Mouse (Mus musculus): Measurements from ENCODE around the gene Obscn. TPM values are rescaled to one million over a fixed set of nuclear protein-coding genes. Genes with fewer than 3 reads are reported as not detected.
A peak's percentile ranks its signal among the peaks of the same experiment; 100 is the strongest.

Gene Obscn
- total RNA-seq, 4 experiments from 2014 or later = 1.5 to 2.2 (median 1.6) TPM

DNA sequence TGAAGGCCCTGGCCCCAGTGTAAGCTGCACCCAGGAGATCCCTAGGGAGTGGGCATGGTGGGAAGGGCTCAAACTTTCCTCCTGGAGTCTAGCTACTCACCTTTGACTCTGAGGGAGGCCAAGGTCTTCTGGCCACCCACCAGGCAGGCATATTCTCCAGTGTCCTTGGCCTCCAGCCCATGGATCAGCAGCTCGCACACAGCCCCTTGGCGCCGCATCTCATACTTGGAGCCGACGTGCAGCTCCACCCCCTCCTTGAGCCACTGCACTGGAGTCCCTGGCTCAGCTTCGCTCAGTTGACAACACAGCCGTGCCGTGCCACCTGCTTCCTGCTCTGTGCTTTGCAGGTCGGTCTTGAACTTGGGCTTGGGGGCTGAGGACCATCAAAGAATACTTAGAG is 85.2 kb downstream of the Obscn start:
- DNase-seq = peak; percentile 4

DNA sequence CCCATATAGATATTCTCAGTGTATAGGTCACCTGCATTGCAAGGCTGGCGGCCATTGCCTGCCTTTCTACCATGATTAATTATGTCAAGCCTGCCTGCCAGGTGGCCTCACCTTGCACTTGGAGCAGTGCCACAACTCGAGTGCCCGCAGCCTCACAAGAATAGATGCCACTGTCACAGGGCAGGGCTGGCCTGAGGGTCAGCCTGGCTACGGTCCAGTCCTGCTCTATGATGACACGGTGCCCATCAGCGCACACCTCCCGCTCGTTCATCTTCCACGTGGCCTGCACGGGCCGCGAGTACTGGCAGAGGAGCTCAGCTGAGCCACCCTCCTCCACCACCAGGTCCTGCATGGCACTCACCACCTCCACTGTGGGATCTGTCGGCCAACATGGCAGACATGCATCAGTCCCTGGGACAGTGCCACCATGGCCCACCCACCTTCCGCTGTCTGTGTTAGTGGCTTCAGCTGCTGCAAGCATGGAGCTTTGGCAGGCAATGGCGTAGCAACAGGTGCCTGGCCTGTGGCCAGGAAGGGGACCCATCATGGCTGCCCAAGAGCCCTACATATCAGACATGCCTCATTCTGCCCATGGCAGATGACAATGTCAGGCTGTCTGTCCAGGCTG is 91.4 kb downstream of the Obscn start:
- DNase-seq = no peak

DNA sequence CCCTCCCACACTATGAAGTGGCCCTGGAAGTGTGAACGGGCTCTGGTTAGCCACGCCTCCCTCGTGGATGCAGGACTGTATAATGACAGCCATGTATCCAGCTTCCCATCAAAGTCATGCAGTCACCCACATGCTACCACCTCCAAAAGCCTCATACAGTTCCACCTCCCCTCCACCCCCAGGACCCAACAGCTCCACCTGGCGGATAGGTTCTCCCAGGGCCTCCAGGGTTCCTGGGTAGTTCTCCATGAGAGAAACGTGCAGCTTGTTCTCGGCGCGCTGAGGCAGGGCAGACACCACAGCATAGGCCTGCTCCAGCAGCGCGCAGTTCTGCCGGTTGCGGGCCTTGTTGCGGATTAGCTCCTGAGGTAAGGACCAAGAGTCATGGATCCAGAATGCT is 107.2 kb downstream of the Obscn start:
- no peak for DNase-seq

DNA sequence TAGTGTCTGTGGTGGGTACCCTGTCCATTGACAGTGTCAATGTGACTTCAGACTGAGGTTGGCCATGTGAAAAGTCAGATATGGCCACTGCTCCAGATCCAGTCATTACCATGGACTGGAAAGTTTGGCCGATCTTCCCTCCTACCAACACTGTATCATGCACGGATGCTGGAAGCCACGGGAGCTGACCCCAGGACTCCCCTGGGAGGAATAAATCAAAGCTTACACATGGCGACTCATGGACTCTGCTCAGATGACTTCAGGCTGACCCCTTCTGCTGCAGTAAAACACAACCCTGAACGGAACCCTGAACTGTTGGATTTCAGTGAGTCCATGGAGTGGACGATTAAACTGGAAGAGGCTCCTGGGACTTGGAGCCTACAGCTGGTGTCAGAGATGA is 109.8 kb downstream of the Obscn start:
- no peak for DNase-seq

DNA sequence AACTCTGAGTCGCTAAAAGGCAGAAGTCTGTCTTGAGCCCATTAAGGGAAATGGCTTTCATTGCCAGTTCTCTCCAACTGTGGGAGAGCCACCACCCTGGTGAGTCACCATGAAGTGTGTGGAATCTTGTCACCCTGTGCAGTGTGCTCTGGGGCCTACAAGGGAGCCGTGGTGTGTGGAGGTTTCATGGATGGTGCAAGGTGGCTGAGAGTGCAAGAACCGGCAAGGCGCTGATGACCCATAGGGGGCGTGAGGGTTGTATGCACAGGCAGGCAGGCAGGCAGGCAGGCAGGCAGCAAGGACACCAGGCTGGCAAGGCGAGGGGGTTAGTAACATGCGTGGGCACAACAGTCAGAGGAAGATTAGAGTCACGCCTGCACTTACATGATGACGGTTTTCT is 121.2 kb downstream of the Obscn start:
- peak; percentile 24 for DNase-seq

DNA sequence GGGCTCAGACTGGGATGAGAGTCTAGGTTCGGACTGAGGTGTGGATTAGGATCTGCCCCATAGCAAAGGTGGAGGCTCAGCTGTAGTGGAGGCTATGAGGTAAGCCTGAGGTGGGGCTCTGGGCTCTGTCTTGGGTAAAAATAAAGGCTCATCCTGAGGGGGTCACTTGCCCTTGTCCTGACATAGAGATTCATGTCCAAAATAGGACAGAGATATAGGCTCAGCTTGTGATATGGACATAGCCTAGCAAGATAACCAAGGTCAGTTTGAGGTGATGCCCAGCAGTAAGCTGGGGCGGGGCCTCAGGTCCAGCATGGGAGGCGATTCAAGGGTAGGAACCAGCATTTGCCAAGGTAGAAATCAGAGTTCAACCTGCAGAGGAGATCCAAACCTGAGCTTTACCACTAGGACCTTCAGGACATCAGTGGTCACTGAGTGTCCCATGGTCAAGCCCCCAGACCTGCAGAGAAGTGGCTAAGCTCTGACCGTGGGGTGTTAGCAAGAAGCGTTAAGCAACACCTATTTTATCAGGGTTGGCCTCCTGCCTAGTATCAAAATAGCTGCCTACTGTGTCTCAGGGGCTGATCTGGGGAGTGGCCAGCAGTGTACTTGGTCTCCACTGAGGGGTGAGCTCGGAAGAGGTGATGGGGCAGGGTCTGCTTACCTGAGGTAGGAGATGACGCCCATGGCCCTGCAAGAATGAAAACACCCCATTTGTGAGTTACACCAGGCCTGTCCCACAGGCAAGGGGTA is 133.7 kb downstream of the Obscn start:
- no peak for DNase-seq

DNA sequence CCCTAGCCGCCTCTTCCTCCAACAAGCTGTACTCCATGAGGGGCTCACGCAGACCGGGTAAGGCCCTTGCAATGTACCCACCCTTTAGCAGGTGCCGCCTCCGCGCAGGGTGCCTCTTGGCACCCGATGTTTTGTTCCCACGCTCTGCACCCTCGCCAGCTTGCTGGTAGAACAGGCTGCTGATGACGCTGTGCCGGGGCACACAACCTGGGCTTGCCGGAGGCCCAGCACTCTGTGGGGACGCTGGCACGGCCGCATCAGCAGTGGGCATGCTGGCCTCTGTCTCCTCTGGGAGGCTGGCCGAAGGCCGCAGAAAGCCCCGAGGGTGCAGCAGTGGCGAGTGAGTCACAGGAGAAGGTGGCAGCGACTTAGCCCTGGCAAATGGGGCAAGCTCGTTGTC is 135.6 kb downstream of the Obscn start:
- DNase-seq = no peak

DNA sequence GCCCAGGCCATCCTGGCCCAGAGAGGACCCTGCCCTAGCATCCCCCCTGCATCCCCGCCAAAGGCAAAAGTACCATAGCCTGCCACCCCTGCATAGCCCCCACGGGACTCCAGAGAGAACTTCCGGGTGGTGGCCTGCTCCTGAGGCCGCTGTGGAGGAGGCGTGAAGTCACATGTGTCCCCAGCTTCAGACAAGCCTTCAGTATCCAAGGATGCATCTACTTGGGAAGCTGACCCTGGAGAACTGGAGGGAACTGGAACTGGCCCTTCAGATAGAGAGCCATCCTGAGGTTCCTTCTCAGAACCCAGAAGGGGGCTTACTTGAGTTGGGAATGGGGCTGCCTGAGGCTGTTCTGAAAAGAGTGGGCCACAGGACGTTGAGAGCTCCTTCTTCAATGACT is 136.4 kb downstream of the Obscn start:
- no peak for DNase-seq

DNA sequence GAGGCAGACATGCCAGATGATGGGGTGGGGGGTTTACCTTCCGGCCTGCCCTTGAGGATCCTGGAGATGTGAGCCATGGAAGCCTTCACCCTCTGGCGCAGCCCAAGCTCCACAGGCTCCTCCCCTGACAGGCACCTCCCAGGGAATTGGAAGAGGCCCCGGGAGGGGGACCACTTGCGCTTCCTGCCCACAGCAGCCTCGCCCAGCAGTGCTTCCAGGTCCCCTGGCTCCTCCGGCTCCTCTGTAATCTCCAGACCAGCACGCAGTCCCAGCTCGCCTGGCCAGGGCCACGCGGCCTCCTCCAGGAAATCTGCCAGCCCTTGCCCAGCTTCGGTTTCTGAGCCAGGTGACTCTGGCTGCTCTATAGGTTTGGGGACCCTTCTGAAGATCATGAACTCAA is 137.0 kb downstream of the Obscn start:
- DNase-seq = no peak

DNA sequence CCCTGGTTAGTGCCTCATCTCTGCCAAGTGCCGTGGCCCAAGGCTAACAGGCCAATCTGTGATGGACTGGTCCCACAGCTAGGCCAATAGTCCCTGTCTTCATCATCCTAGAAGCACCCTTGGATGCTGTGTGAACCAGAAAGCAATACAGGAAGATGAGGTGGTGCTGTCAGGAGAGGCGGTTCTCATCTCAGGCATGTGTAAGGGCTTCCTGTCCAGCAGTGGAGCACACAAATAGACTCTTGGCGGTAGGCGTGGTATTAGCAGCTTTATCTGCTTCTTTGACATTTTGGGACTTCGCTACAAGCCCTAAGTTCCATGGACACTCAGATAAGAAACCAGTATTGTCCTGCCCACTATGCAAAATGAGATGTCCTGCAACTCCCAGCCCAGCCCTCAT is 138.7 kb downstream of the Obscn start:
- no peak for DNase-seq

DNA sequence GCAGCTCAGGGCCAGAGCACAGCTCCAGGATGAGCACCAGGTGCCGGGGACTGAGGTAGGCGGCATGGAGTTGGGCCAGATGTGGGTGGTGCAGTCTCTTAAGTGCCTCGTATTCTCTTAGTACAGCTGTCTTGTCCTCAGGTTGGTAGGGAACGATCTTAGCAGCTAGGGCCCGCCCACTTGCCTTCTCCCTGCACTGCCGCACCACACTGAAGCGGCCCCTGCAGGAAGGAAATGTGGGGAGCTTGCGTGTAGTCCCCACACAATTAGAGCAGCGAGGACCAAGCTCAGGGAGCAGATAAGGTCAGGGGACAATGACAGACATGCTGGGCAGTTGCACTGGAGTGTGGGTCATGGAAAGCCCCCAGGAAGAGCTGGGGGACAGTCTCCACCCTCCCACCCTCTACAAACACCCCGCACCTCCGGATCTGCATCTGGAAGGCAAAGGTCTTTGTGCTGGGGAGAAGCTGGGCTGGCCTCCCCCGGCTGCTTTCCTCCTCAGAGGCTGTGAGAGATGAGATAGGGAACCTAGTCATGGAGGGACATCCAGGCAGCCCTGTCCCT is 140.3 kb downstream of the Obscn start:
- DNase-seq = no peak

DNA sequence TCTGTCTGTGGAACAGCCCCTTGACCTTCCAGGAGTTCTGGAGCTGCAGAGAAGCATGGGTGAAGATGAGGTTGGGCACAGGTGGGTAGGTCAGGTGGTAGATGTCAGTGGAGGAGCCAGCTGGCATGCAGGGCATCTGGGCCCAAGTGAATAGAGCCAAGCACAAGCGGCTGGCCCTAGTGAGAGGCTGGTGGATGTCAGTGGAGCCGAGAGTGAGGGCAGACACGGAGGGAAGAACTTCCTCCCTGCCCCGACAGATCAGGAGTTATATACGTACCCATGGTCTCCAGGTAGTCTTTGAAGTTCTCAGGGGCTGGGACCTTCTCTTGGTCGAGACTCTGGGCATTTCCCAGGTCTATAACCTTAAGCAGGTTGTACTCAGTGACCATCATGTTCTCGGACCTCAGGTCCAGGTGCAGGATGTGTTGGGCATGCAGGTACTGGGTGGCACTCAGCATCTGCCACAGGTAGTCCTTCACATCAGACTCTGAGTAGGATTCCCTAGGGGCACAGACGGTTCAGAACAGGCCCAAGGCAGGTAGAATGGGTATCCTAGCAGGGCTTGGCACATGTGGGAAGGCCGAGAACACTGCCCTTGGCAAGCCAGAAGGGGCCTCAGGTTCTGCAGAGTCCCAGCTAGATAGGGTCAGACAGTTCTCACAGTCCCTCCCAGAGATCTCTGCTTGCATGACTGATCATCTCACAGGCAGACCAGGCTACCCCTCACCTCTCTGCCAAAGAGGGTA is 141.0 kb downstream of the Obscn start:
- no peak for DNase-seq

DNA sequence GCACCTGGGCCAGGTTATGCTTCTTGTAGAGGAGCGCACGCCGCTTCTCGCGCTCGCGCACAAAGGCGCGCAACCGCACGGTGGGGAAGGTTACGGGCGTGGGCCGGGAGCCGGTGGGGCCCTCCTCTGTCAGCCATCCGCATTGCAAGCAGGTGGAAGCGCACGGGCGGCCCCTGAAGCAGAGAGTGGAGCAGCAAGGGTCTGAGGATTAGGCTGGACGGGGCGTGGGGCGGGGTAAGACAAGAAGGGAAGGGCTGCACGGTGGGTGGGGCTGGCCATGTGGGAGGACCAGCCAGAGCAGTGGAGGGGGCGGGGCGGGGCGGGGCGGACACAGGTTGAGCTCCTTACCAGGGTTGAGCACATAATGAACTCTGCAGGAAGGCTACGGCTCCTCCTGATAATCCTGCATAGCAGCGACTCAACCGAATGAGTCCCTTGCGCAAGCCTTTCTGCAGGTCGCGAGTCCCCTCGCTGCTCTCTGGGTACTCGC is 141.8 kb downstream of the Obscn start:
- no peak for DNase-seq

DNA sequence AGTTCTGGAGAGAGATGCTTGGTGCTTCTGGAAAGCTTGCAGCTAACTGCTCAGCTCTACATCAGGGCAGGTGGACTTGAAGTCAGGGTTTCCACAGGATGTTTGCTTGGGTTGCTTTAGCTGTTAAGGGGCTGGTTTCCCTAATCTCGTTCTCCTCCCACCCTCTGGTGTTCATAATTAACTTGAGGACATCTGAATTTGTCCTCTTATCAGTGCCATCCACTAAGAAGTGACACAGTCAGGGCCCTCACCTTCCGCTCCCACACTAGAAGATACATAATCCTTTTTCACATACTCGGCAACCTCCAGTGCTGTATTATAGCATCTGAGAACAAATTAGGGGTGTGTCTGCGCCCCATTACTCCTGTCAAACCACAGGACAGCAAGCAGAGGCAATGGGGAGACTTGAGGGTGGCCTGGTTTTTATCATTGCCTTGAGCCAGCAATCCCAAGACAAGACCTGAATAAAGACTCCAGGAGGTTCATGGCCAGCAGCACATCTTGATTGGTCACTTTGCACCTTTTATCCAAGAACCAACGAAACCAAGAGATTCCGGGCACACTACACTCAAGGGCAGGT is 143.0 kb downstream of the Obscn start:
- no peak for DNase-seq

DNA sequence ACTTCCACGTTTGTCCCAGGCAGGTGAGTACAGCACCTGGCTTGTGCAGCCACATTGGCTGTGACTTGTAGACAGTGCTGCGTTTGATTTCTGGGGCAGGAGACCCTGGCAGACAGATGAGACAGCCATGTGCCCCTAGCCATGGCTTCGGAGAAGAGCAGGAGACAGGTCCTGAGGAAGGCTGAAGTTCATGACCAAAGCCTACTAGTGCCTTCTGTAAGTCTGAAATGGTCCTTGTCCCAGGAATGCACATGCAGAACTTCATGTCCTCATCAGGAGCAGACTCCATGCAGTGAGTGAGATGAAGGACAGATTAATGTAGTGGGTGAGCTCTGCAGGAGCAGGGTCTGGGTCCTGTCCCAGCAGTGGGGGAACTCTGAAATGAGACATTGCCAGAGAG is 144.3 kb downstream of the Obscn start:
- DNase-seq = no peak

DNA sequence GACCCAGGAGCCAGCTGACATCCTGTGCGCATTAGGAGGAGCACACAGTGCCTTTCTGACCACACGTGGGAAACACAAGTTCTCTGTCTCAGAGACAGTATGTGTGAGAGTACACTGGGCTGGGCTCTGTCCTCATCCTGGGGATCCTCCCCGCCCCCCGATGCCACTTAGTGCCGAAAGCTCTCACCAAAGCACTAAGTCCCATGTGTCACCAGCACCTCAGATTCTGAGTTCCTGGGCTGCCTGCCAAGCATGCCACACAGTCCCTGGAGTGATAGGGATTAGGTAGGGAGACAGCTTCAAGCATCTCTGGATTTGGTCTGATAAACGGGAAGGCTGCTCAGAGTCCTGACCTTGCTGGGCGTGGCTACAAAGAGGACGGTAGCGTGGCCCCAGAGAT is 145.4 kb downstream of the Obscn start:
- no peak for DNase-seq

DNA sequence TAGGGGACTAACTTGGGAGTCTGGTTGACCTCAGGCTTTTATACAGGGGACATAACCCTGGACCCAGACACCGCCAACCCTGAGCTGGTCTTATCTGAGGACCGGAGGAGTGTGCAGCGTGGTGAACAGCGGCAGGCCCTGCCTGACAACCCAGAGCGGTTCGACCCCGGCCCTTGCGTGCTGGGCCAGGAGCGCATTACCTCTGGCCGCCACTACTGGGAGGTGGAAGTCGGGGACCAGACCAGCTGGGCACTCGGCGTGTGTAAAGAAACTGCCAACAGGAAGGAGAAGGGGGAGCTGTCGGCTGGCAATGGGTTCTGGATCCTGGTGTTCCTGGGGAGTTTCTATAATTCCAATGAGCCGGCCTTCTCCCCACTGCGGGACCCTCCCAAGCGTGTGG is 146.1 kb downstream of the Obscn start:
- DNase-seq = no peak

DNA sequence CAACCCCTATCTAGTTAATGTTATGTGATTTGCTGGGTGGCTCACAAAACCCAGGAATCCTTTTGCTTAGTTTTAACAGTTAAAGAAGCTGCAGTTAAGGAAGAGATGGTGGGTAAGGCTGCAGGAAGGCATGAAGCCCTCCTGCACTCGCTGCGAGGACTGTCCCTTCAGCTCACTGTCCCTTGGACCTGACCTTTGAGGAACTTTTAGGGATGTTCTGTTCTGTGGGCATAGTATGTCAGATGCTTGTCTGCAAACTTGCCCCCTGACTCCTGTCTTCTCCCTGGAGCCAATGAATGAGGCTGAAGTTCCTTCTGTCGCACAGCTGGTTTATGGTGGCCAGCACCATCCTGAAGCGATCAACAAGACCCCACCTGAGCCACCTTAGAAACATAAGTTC is 147.0 kb downstream of the Obscn start:
- no peak for DNase-seq

DNA sequence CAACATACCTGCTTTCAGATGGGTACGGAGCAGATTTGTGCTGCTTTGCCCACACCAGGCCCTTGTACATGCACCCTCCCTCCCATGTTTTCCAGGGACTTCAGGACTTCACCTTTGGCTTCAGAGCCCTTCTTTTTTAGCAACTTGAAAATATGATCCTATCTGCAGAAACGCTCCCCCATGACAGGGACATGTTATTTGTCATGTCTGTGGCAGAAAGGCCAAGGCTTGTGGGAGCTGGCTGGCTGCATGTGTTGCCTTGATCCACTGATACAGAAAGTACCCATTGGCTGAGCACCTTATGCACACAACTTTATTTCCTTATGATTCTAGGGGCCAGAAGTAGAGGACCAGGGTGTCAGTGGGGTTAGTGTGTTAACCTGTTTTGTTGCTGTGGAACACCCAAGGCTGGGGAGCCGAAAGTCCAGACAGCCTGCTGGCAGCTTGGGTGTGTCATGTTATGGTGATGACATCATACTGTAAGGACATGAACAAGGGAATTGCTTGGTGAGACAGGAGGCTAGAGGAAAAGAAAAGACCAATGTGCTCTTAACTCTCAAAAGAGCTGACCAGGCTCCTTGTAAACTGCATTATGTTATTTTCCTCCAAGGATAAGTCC is 150.8 kb downstream of the Obscn start:
- DNase-seq = no peak

DNA sequence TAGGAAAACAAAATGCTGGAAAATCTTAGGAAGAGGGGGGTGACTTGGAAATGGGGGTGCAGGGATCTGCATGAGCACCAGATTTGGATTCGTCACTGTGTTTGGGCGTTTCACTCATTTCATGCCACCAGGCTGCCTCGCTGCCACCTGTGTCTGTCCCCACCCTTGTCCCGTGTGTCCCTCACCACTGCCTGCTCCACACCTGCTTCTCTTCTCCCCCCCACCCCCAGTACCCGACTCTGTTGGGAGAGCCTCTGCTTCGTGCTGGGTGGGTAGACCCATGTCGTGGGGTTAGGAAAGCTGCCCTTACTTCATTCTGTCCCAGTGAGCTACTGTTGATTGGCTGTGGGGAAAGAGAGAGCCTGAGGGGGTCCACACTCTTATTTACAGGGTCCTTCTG is 151.5 kb downstream of the Obscn start:
- DNase-seq = no peak

DNA sequence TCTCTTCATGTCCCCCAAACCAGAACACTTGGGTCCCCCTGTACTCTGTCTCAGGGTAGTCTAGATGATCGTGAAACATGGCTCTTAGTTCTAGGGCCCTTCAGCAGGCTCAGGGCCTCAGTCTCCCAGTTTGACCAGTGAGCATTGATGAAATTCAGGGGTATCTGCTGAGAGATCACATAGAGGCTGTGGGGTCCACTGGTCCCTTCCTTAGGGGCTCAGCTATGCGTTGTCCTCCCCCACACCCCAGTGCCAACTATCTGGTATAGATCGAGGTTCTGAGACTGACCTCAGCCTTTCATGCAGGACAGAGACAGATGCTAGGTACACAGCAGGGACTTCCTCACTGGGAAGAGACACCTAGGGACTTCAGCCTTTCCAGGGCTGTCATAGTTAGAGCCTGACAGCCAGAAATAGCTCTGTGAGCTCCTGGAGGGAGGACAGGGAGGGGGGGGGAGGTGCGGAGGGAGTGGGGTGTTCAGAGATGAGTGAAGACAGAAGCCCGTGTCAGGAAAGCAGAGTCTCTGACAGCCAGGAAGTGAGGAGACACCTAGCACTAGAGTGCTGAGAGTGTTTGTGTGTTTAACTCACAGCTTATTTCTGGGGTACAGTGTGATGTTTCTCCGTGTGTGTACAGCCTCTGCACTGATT is 152.4 kb downstream of the Obscn start:
- no peak for DNase-seq

Measured in adrenal gland, adult 8-10 months (tissue).